Mouse (Mus musculus): ENCODE data around the gene Olfr389.

The Olfr389 gene

DNA sequence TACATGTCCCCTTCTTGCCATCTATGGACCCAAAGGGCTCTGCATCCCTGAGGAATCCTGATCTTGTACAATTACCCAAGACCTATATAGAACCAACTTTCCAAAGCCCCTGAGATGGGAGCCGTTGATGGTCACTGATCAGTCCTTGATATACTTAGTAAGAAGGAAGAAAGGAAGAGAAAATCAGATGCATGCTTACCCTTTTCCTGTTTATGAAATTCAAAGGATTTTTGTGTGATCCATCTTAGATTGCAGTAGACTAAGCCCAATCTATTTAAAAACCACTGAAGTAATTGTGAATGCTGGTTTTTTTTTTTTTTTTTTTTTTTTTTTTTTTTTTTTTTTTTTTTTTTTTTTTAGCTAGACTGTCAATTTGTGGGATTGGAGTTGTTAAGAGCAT, at the start of gene Olfr389:
Gene Olfr389 (minus strand): TSS at position 101 of the 400 bp plus-strand sequence.
- no peak for DNase-seq (ENCODE audit: low spot score)

DNA sequence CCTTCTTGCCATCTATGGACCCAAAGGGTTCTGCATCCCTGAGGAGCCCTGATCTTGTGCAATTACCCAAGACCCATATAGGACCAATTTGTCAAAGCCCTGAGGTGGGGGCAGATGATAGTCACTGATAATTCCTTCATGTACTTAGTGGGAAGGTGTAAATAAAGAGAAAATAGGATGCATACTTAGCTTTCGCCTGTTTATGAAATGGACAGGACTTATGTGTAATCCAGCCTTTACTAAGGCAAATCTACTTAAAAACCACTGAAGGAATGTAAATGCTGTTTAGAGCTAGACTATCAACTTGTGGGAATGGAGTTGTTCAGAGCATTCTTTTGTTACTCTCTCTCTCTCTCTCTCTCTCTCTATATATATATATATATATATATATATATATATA, 36.4 kb upstream of the Olfr389 start, which contains the start of gene Olfr392:
Gene Olfr392 (minus strand): TSS at position 101 of the 400 bp plus-strand sequence.
- no peak for DNase-seq (ENCODE audit: low spot score)

DNA sequence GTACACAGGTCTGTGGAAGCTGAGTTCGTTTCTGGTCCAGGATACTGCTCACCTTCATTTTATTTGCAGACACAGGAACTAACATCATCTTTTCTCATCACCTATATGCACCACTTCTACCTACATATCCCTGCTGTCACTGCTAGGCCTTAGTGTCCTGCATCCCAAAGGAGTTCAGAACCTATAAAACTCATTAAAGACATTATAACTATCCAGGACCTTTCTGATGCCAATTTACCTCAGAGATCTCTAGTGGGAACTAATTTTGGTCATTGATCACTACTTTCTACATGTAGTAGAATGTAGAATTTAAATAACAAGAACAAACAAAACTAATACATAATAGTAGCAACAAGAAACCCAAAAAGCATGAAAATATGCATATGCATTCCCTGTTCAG, 22.4 kb upstream of the Olfr389 start, which contains the start of gene Olfr391-ps:
Gene Olfr391-ps (minus strand): TSS at position 101 of the 400 bp plus-strand sequence.
- DNase-seq (ENCODE audit: low spot score): no peak

- no peak for DNase-seq (ENCODE audit: low spot score)
These were observed 2.2 kb upstream of the Olfr389 start, which contains the start of gene Olfr390 for GRCm38 (mm10) chr11:73782664-73783063. Gene Olfr390 (plus strand): TSS chr11:73782964.

- no peak for DNase-seq (ENCODE audit: low spot score)
These were observed 21.4 kb downstream of the Olfr389 start for GRCm38 (mm10) chr11:73759115-73759514.

All from urinary bladder, postnatal 25 days (tissue).